Mouse (Mus musculus): Measurements from ENCODE around the gene Arhgap45. TPM values are rescaled to one million over a fixed set of nuclear protein-coding genes. Genes with fewer than 3 reads are reported as not detected.
A peak's percentile ranks its signal among the peaks of the same experiment; 100 is the strongest.
"Not testable (repeated sequence)": the region's sequence is repeated elsewhere in the genome, so short reads cannot be mapped to it uniquely, and the experiment has no call there.

Gene Arhgap45
- polyA plus RNA-seq, 1 experiment from 2014 or later, result 11.3 TPM

GRCm38 (mm10) chr10:80028521-80028846 is 12.0 kb downstream of the Arhgap45 start:
- WGBS, result 93% methylated on average over 13 of the region's 13 CpGs
- peaks cover 49% of the 10 kb centered on the region for H3K36me3 ChIP-seq (replicated peaks)

GRCm38 (mm10) chr10:80030191-80030590 is 13.7 kb downstream of the Arhgap45 start:
- H3K36me3 ChIP-seq (replicated peaks), result peaks cover 53% of the 10 kb centered on the region
- no peaks in the 10 kb centered on the region for H3K27me3 ChIP-seq (replicated peaks; ENCODE audit: low read depth, poor library complexity, severe bottlenecking)
- H3K9me3 ChIP-seq, result no peaks in the 10 kb centered on the region
- no peak for DNase-seq (ENCODE audit: low spot score)
- no peak overlapping the region for H3K27ac ChIP-seq (replicated peaks)
- 89% methylated on average over 9 of the region's 9 CpGs for WGBS
- peaks cover 22% of the 10 kb centered on the region; the same call in 1 of the 2 replicates for H3K4me1 ChIP-seq
- H3K4me3 ChIP-seq, result no peak overlapping the region

More at GRCm38 (mm10) chr10:80028521-80028846, 12.0 kb downstream of the Arhgap45 start:
- Histone ChIP-seq H3K9me3 (no peaks in the 10 kb centered on the region), H3K27me3 (replicated peaks; ENCODE audit: low read depth, poor library complexity, severe bottlenecking) (no peaks in the 10 kb centered on the region), H3K4me3 (no peak overlapping the region), H3K4me1 (peaks cover 16% of the 10 kb centered on the region; the same call in 1 of the 2 replicates), H3K27ac (replicated peaks) (no peak overlapping the region)
- no peak for DNase-seq (ENCODE audit: low spot score)

GRCm38 (mm10) chr10:80030736-80031135 is 14.3 kb downstream of the Arhgap45 start:
- Histone ChIP-seq H3K27ac (replicated peaks) (no peak overlapping the region), H3K27me3 (replicated peaks; ENCODE audit: low read depth, poor library complexity, severe bottlenecking) (no peaks in the 10 kb centered on the region), H3K9me3 (no peaks in the 10 kb centered on the region), H3K4me3 (no peak overlapping the region), H3K4me1 (peaks cover 18% of the 10 kb centered on the region; the same call in 1 of the 2 replicates), H3K36me3 (replicated peaks) (peaks cover 58% of the 10 kb centered on the region)
- WGBS, result 90% methylated on average over 17 of the region's 17 CpGs
- no peak for DNase-seq (ENCODE audit: low spot score)

- Histone ChIP-seq H3K9me3 (no peaks in the 10 kb centered on the region), H3K27me3 (replicated peaks; ENCODE audit: low read depth, poor library complexity, severe bottlenecking) (no peaks in the 10 kb centered on the region), H3K4me1 (peaks cover 15% of the 10 kb centered on the region), H3K36me3 (replicated peaks) (peaks cover 62% of the 10 kb centered on the region), H3K27ac (replicated peaks) (peak overlapping the region; percentile 5; the same call in 1 of the 2 replicates), H3K4me3 (no peak overlapping the region)
- DNase-seq (ENCODE audit: low spot score), result no peak
- WGBS, result 74% methylated on average over 5 of the region's 5 CpGs
Observed at GRCm38 (mm10) chr10:80032799-80033480, 16.5 kb downstream of the Arhgap45 start.

- peak; percentile 39 for DNase-seq (ENCODE audit: low spot score)
- H3K36me3 ChIP-seq (replicated peaks), result peaks cover 62% of the 10 kb centered on the region
- no peak overlapping the region for H3K27ac ChIP-seq (replicated peaks)
- H3K4me3 ChIP-seq, result 0 out of 2 replicates have a peak overlapping the region, but pooled peaks have one; percentile 0
- 50% methylated on average over 9 of the region's 9 CpGs for WGBS
- peaks cover 23% of the 10 kb centered on the region for H3K4me1 ChIP-seq
- H3K9me3 ChIP-seq, result no peaks in the 10 kb centered on the region
- H3K27me3 ChIP-seq (replicated peaks; ENCODE audit: low read depth, poor library complexity, severe bottlenecking), result no peaks in the 10 kb centered on the region
Observed at GRCm38 (mm10) chr10:80033511-80034391, 17.3 kb downstream of the Arhgap45 start.

GRCm38 (mm10) chr10:80035148-80035547 is 18.7 kb downstream of the Arhgap45 start:
- Histone ChIP-seq H3K4me3 (no peak overlapping the region), H3K9me3 (no peaks in the 10 kb centered on the region), H3K27ac (replicated peaks) (no peak overlapping the region), H3K36me3 (replicated peaks) (peaks cover 51% of the 10 kb centered on the region), H3K27me3 (replicated peaks; ENCODE audit: low read depth, poor library complexity, severe bottlenecking) (no peaks in the 10 kb centered on the region), H3K4me1 (peaks cover 28% of the 10 kb centered on the region)
- WGBS, result 81% methylated on average over 8 of the region's 8 CpGs
- no peak for DNase-seq (ENCODE audit: low spot score)

GRCm38 (mm10) chr10:80035686-80036085 is 19.2 kb downstream of the Arhgap45 start:
- Histone ChIP-seq H3K4me3 (no peak overlapping the region), H3K9me3 (no peaks in the 10 kb centered on the region), H3K27ac (replicated peaks) (no peak overlapping the region), H3K36me3 (replicated peaks) (peaks cover 49% of the 10 kb centered on the region), H3K4me1 (peaks cover 28% of the 10 kb centered on the region), H3K27me3 (replicated peaks; ENCODE audit: low read depth, poor library complexity, severe bottlenecking) (no peaks in the 10 kb centered on the region)
- no peak for DNase-seq (ENCODE audit: low spot score)
- WGBS, result 93% methylated on average over 5 of the region's 5 CpGs

- Histone ChIP-seq H3K4me3 (no peak overlapping the region), H3K4me1 (peaks cover 28% of the 10 kb centered on the region)
- 93% methylated on average over 13 of the region's 13 CpGs for WGBS
Observed at GRCm38 (mm10) chr10:80036832-80037231, 20.4 kb downstream of the Arhgap45 start.

GRCm38 (mm10) chr10:80039559-80039979 is 23.1 kb downstream of the Arhgap45 start, which contains the start of gene Polr2e:
Gene Polr2e (minus strand): TSS chr10:80039795.
- WGBS, result under 1% methylated on average over 40 of the region's 40 CpGs
- Histone ChIP-seq H3K4me3 (peak within 1 kb of the TSS; percentile 81), H3K36me3 (replicated peaks) (peaks cover 40% of the 10 kb centered on the region), H3K9me3 (no peaks in the 10 kb centered on the region), H3K27me3 (replicated peaks; ENCODE audit: low read depth, poor library complexity, severe bottlenecking) (no peaks in the 10 kb centered on the region), H3K27ac (replicated peaks) (peak within 1 kb of the TSS; percentile 86), H3K4me1 (peaks cover 22% of the 10 kb centered on the region)
- DNase-seq (ENCODE audit: low spot score), result peak; percentile 98

More at GRCm38 (mm10) chr10:80036832-80037231, 20.4 kb downstream of the Arhgap45 start:
- H3K9me3 ChIP-seq, result no peaks in the 10 kb centered on the region
- peaks cover 43% of the 10 kb centered on the region for H3K36me3 ChIP-seq (replicated peaks)
- no peak overlapping the region for H3K27ac ChIP-seq (replicated peaks)
- no peaks in the 10 kb centered on the region for H3K27me3 ChIP-seq (replicated peaks; ENCODE audit: low read depth, poor library complexity, severe bottlenecking)
- DNase-seq (ENCODE audit: low spot score), result no peak

- WGBS, result 84% methylated on average over 8 of the region's 8 CpGs
- not testable (repeated sequence) for H3K9me3 ChIP-seq; H3K27me3 ChIP-seq (replicated peaks; ENCODE audit: low read depth, poor library complexity, severe bottlenecking); H3K4me3 ChIP-seq; DNase-seq (ENCODE audit: low spot score); H3K27ac ChIP-seq (replicated peaks)
- H3K36me3 ChIP-seq (replicated peaks), result peaks cover 21% of the 10 kb centered on the region
- H3K4me1 ChIP-seq, result peaks cover 23% of the 10 kb centered on the region
Observed at GRCm38 (mm10) chr10:80041409-80042060, 25.1 kb downstream of the Arhgap45 start.

GRCm38 (mm10) chr10:80044087-80044486 is 27.6 kb downstream of the Arhgap45 start:
- H3K36me3 ChIP-seq (replicated peaks), result no peaks in the 10 kb centered on the region
- 0 out of 2 replicates have a peak, but pooled peaks cover 10% of the 10 kb centered on the region for H3K27me3 ChIP-seq (replicated peaks; ENCODE audit: low read depth, poor library complexity, severe bottlenecking)
- no peak for DNase-seq (ENCODE audit: low spot score)
- H3K4me1 ChIP-seq, result peaks cover 33% of the 10 kb centered on the region
- H3K4me3 ChIP-seq, result no peak overlapping the region
- H3K27ac ChIP-seq (replicated peaks), result peak overlapping the region; percentile 65; the same call in 1 of the 2 replicates
- 29% methylated on average over 4 of the region's 4 CpGs for WGBS
- no peaks in the 10 kb centered on the region for H3K9me3 ChIP-seq

GRCm38 (mm10) chr10:80045364-80045763 is 28.9 kb downstream of the Arhgap45 start:
- H3K27me3 ChIP-seq (replicated peaks; ENCODE audit: low read depth, poor library complexity, severe bottlenecking), result not testable (repeated sequence)

More at GRCm38 (mm10) chr10:80045364-80045763, 28.9 kb downstream of the Arhgap45 start:
- not testable (repeated sequence) for H3K36me3 ChIP-seq (replicated peaks); H3K9me3 ChIP-seq; DNase-seq (ENCODE audit: low spot score); H3K27ac ChIP-seq (replicated peaks)
- WGBS, result 72% methylated on average over 4 of the region's 4 CpGs
- Histone ChIP-seq H3K4me1 (peaks cover 43% of the 10 kb centered on the region), H3K4me3 (0 out of 2 replicates have a peak overlapping the region, but pooled peaks have one; percentile 1)

Measured in embryonic facial prominence, embryonic 10.5 days (tissue).